Mouse (Mus musculus) right cerebral cortex, postnatal 10 days (tissue): Measurements from ENCODE around the gene Asap2.

ENCODE experiments used
- DNase-seq, 2 experiments: peaks; one replicate each; pipeline ENCODE4 v3.0.0; 2021; ENCODE audit warnings: low spot score in 2 of 2

The Asap2 gene

DNA sequence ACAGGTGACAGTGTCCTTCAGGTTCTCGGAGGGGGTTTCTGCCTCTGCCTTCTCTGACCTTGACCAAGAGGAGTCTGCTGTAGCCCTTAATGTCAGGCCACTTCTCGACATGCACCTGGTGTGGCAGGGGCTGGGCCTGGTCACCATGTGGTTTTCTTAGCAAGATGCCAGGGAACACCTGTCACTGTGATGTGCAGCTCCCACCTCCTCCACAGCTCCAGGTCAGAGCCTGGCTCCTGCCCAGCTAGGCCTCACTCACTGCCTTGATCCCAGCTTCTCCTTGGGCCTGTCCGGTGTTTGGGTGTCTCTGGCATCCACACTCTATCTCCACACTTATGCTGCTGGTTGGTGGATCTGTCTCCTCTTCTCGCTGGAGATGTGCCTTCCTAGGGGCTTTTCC is 142.8 kb downstream of the Asap2 start:
- DNase-seq: peak in 1 of 2 experiments; percentile 22

- peak in 1 of 2 experiments; percentile 31 for DNase-seq
These were observed 144.0 kb downstream of the Asap2 start for GRCm38 (mm10) chr12:21133972-21134859.

DNA sequence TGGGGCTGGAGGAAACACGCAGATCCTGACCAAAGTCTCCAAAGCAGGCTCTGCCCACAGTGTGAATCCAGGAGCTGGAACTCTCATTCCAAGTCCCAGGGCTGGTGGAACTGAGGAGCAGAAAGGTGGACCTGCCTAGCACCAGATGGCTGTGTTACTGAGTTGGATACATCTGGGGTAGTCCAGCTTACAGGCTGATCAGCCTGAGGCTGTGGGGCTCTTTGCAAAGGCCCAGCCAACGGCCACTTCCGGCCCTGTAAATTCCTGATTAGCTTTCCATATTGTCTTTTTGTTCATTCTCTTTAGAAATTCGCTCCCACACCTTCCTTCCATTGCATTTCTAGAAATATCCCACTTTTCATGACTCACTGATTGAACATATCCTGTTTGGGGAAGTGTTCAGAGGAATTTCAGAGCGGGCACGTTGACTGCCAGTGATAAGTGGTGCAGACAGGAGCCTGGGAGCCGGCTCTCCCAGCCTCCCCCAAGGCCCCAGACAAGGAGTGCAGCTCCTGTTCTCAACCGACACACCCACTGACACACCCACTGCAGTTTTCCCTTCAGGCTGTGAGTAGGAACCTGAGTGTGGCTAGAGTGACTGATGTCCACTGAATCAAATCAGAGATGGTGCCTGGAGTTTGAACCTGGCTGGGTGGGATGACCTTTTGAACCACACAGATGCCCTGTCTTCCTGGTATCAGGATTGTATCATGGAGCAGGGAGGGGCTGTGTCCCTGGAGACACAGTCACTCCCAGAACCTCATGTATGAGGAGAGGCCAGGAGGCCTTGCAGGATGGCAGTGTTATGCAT is 145.6 kb downstream of the Asap2 start:
- no peak for DNase-seq

DNA sequence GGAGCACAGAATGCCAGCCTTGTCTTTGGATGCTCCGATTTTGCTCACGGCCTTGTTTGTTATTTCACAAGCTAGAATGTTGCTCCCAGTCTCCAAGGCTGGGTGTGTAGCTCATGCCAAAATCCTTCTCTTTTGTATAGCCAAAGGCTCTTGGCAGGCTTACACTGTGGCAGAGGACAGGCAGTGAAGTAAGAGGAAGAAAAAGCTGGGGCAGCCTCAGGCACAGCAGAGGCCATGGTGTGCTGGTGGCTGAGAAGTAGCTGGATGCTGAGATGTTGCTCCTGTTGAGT is 146.1 kb downstream of the Asap2 start:
- peak; percentile 73 to 82 for DNase-seq

- DNase-seq: no peak
These were observed 149.3 kb downstream of the Asap2 start for GRCm38 (mm10) chr12:21139560-21139959.

GRCm38 (mm10) chr12:21140153-21140552 is 149.9 kb downstream of the Asap2 start:
- peak; percentile 74 to 83 for DNase-seq

- no peak for DNase-seq
These were observed 150.6 kb downstream of the Asap2 start for GRCm38 (mm10) chr12:21140741-21141308.

GRCm38 (mm10) chr12:21141691-21142300 is 151.5 kb downstream of the Asap2 start:
- no peak for DNase-seq

- DNase-seq: no peak
These were observed 152.4 kb downstream of the Asap2 start for GRCm38 (mm10) chr12:21142489-21143254.

- no peak for DNase-seq
These were observed 154.3 kb downstream of the Asap2 start for GRCm38 (mm10) chr12:21144602-21145001.

GRCm38 (mm10) chr12:21145050-21145449 is 154.8 kb downstream of the Asap2 start:
- DNase-seq: no peak

GRCm38 (mm10) chr12:21146826-21147225 is 156.6 kb downstream of the Asap2 start:
- DNase-seq: no peak

DNA sequence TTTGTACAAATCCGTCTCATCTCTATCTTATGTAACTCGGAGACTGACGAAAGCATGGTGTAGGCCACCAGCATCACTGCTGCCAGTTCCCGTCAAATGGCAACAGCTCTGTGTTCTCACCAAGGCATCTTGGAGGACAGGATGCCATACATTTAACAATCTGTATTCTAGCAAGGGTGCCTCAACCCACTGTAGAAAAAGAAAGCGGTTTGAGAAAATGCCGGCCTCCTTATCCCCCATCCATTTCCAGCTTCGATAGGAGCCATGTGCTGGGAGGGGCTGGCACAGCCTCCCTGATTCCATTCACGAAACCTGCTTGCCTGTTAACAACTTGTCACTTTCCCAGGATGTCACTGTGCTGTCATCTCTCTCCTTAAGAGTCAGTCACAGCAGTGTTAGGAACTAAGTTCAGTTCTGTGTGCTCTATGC is 163.0 kb downstream of the Asap2 start:
- DNase-seq: peak in 1 of 2 experiments; percentile 64

DNA sequence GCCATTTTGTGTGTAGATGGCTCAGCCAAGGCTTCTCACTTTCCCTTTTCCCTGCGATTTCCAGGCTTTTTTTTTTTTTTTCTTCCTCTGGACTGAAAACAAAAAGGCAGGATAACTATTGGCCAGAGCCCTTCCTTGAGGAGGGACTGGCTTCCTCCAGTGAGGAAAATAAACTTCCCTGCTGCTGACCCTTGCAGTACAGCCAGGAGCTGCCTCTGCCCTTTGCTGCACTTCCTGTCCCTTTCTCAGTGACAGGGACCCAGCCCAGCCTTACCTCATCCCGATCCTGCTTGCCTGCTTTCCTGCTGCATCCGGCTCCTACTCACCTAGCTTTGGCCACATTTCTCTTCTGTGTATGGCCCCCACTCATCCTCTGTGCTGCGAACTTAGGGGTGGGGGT is 164.8 kb downstream of the Asap2 start:
- DNase-seq: no peak

DNA sequence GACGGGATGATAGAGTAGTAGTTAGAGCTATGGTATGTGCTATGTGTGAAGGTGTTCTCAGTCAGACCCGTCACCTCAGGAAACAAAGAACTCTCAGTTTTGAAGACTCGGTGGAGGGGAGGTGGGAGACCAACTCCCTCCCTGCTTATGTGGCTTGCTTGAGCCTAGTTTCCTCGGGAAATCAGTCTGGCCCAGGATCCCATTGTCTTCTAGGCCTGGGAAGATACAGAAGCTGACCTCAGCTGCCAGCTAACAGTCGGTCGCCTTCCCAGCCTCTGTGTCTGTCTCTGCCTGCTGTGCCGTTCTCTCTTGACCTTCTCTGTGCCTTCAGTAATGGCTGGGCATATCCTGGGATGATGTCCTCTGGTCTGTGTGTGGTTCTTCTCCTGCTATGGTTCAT is 169.0 kb downstream of the Asap2 start:
- DNase-seq: no peak

DNA sequence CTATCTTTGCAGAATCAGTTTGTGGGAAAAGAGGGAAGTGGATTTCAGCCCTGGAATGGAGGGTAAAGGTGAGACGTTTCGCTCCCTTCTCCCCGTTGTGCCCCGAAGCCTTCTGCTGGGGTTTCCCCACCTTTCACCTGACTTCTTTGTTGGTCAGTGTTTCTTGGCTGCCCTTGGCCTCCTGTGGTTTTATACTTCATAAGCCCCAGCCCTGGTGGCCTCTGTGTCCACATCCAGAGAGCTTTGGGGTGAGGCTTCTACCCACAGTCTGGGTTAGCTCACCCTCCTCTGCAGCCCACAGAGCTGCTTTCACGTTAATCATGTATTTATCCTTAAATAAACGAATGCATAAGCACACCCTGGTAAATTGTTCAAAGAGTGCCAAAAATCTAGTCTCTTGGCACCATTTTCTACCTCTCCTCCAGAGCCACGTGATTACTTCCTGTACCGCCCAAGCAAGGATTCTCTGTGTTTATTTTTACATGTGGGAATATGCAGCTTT is 170.1 kb downstream of the Asap2 start:
- DNase-seq: no peak

DNA sequence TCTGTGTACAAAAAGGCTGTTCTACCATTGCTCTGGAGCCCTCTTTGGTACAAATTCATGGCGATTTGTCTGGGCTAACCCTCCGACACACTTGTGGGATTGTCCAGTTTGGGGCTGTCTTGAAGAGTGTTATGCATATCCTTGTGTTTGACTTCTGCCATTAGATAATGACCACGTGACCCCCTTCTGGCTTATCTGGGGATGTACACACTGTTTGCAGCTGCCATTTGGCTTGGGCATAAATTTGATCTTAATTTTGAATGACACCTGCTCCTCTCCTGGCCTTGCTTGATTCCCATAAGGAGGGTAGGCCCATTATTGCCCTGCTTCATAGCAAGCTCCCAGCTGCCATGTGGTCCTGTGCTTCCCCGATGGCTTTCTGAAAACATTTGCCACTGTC is 171.6 kb downstream of the Asap2 start:
- DNase-seq: no peak

- no peak for DNase-seq
These were observed 173.4 kb downstream of the Asap2 start for GRCm38 (mm10) chr12:21163706-21164105.

DNA sequence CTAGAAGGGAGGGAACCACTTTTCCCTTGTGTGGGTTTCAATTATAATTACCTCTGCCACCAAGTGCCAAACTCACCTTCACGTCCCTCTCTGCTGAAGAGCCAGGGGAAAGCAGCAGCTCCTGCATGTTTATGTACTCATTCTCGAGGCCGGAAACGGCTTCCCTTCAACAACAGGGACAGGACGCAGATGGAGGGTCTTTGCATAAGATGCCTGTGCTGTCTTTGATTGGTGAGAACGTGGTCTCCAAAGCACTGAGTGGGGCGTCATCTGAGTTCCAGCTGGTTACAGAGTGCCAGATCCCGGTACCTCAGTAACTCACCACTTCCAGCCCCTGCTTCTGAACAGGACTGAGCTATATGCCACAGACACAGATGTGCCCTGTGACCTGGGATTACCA is 174.0 kb downstream of the Asap2 start:
- no peak for DNase-seq

GRCm38 (mm10) chr12:21165157-21165556 is 174.9 kb downstream of the Asap2 start:
- no peak for DNase-seq

DNA sequence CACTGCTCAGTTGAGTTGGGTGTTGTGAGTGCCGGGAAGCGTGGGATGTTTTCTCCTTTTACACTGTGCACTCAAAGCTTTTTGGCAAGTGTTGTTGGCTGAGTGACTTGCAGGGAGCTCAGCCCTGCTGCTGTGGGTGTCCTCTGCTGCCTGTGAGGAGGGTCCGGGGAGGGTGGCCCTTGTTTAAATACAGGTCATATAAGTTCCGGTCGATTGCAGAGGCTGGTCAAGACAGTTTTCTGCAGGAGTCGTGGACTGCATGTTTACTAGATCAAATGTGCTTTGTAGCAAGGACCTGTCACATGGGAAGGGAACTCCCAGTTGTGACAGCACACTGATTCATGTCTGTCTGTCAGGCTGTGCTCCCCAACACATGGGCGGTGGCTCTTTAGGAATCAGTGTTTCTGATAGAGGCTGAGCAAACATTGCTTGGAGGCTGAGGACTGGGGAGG is 175.7 kb downstream of the Asap2 start:
- peak; percentile 51 to 66 for DNase-seq
